Mouse (Mus musculus) intestine, embryonic 14.5 days (tissue): ENCODE measurements at regions not wholly inside any gene's neighbourhood (a gene's known extent, or its start where the extent isn't known, plus 50 kb on each side); places are given as distances from the start of the nearest gene placed in this dataset.

Experiments
- ATAC-seq: fragments of 200-750 bp; cut with Nextera tagmentation; replicated peaks from 2 replicates; pipeline ENCODE4 v1.8.0; 2017; ENCODE audit warnings: low read depth, moderate number of reproducible peaks, moderate TSS enrichment, moderate library complexity; ENCODE audit not compliant: low FRiP score, low TSS enrichment
- DNase-seq: peaks from one replicate; pipeline ENCODE4 v3.0.0-alpha.2; 2018; ENCODE audit warnings: low spot score
- H3K27ac ChIP-seq: fragments of 300-500 bp; sonication (generic); 2 replicates; pipeline ENCODE4 v1.5.1; 2014; ENCODE audit warnings: low read depth, mild to moderate bottlenecking, control low read depth
- H3K27me3 ChIP-seq: fragments of 300-500 bp; sonication (generic); replicated peaks from 2 replicates; pipeline ENCODE4 v1.6.1; 2014; ENCODE audit warnings: low read length, control low read depth; ENCODE audit not compliant: control insufficient read depth, insufficient read depth
- H3K36me3 ChIP-seq: fragments of 300-500 bp; sonication (generic); 2 replicates; pipeline ENCODE4 v1.6.1; 2014; ENCODE audit warnings: low read length, control low read depth; ENCODE audit not compliant: control insufficient read depth, insufficient read depth
- H3K4me1 ChIP-seq: fragments of 300-500 bp; sonication (generic); replicated peaks from 2 replicates; pipeline ENCODE4 v1.6.1; 2014; ENCODE audit warnings: low read length, control low read depth, mixed read lengths; ENCODE audit not compliant: control insufficient read depth, insufficient read depth
- H3K4me2 ChIP-seq: fragments of 300-500 bp; sonication (generic); 2 replicates; pipeline ENCODE4 v1.6.1; 2014; ENCODE audit warnings: low read length
- H3K4me3 ChIP-seq: fragments of 300-500 bp; sonication (generic); 2 replicates; pipeline ENCODE4 v1.5.1; 2014; ENCODE audit warnings: low read depth, low read length, control low read depth, mixed read lengths
- H3K9ac ChIP-seq: fragments of 300-500 bp; sonication (generic); 2 replicates; pipeline ENCODE4 v1.6.1; 2014; ENCODE audit warnings: mild to moderate bottlenecking, low read length
- H3K9me3 ChIP-seq: fragments of 300-500 bp; sonication (generic); 2 replicates; pipeline ENCODE4 v1.6.1; 2016; ENCODE audit warnings: low read length, control low read depth; ENCODE audit not compliant: control insufficient read depth
- WGBS: fragments of 180-500 bp; shearing (Covaris S2); extraction: QIAGEN DNeasy Blood & Tissue Kit; methylation state at CpG from one replicate; pipeline ENCODE4 v1.1.7; 2014; 5-methylcytosine and 5-hydroxymethylcytosine counted together

- Histone ChIP-seq H3K9ac (no peak overlapping the region), H3K4me1 (no peaks in the 10 kb centered on the region), H3K27ac (no peak overlapping the region), H3K4me3 (no peak overlapping the region), H3K36me3 (no peaks in the 10 kb centered on the region), H3K27me3 (no peaks in the 10 kb centered on the region), H3K4me2 (no peak overlapping the region), H3K9me3 (no peaks in the 10 kb centered on the region)
- 72% methylated on average over 3 of the region's 3 CpGs for WGBS
- DNase-seq, result no peak
- ATAC-seq, result no peak
Measured at GRCm38 (mm10) chr4:75827082-75827711, 549.1 kb upstream of the Dmac1 start.

GRCm38 (mm10) chr4:75819193-75819603 lies 541.1 kb upstream of the Dmac1 start:
- H3K4me2 ChIP-seq, result no peak overlapping the region
- no peaks in the 10 kb centered on the region for H3K36me3 ChIP-seq
- WGBS, result 58% methylated on average over 2 of the region's 2 CpGs
- H3K9ac ChIP-seq, result no peak overlapping the region
- H3K4me1 ChIP-seq, result no peaks in the 10 kb centered on the region
- ATAC-seq (peak; percentile 90), DNase-seq (no peak)
- H3K27ac ChIP-seq, result no peak overlapping the region
- H3K9me3 ChIP-seq, result no peaks in the 10 kb centered on the region
- H3K27me3 ChIP-seq, result no peaks in the 10 kb centered on the region
- no peak overlapping the region for H3K4me3 ChIP-seq

GRCm38 (mm10) chr4:75816026-75816425 lies 537.9 kb upstream of the Dmac1 start:
- ATAC-seq, result no peak
- 89% methylated on average over 4 of the region's 4 CpGs for whole genome bisulfite sequencing
- no peak for DNase-seq
- H3K27ac ChIP-seq, result no peak overlapping the region
- H3K4me1 ChIP-seq, result no peaks in the 10 kb centered on the region
- no peaks in the 10 kb centered on the region for H3K9me3 ChIP-seq
- H3K27me3 ChIP-seq, result no peaks in the 10 kb centered on the region
- no peak overlapping the region for H3K4me2 ChIP-seq
- no peak overlapping the region for H3K9ac ChIP-seq
- no peak overlapping the region for H3K4me3 ChIP-seq
- no peaks in the 10 kb centered on the region for H3K36me3 ChIP-seq

- 73% methylated on average over 2 of the region's 2 CpGs for WGBS
Measured at GRCm38 (mm10) chr4:75812266-75812665, 534.2 kb upstream of the Dmac1 start.

GRCm38 (mm10) chr4:75801870-75802269 lies 523.8 kb upstream of the Dmac1 start:
- H3K9me3 ChIP-seq, result no peaks in the 10 kb centered on the region
- no peak overlapping the region for H3K4me3 ChIP-seq
- H3K27ac ChIP-seq, result no peak overlapping the region
- H3K4me1 ChIP-seq, result no peaks in the 10 kb centered on the region
- H3K36me3 ChIP-seq, result no peaks in the 10 kb centered on the region
- ATAC-seq (no peak), DNase-seq (no peak)
- H3K27me3 ChIP-seq, result no peaks in the 10 kb centered on the region
- H3K4me2 ChIP-seq, result no peak overlapping the region
- 79% methylated on average over 4 of the region's 4 CpGs for WGBS
- no peak overlapping the region for H3K9ac ChIP-seq

More at GRCm38 (mm10) chr4:75812266-75812665, 534.2 kb upstream of the Dmac1 start:
- no peaks in the 10 kb centered on the region for H3K27me3 ChIP-seq
- no peak overlapping the region for H3K4me3 ChIP-seq
- no peak overlapping the region for H3K4me2 ChIP-seq
- no peaks in the 10 kb centered on the region for H3K9me3 ChIP-seq
- no peaks in the 10 kb centered on the region for H3K36me3 ChIP-seq
- H3K4me1 ChIP-seq, result no peaks in the 10 kb centered on the region
- no peak overlapping the region for H3K27ac ChIP-seq
- H3K9ac ChIP-seq, result no peak overlapping the region
- DNase-seq (no peak), ATAC-seq (no peak)

- DNase-seq, result no peak
- Histone ChIP-seq H3K27ac (no peak overlapping the region), H3K4me3 (no peak overlapping the region), H3K36me3 (no peaks in the 10 kb centered on the region), H3K4me2 (no peak overlapping the region), H3K4me1 (no peaks in the 10 kb centered on the region), H3K9me3 (no peaks in the 10 kb centered on the region), H3K27me3 (no peaks in the 10 kb centered on the region), H3K9ac (no peak overlapping the region)
- 90% methylated on average over 4 of the region's 4 CpGs for WGBS
- ATAC-seq, result no peak
Measured at GRCm38 (mm10) chr4:75801156-75801555, 523.1 kb upstream of the Dmac1 start.

GRCm38 (mm10) chr4:75791789-75792188 lies 513.7 kb upstream of the Dmac1 start:
- H3K27me3 ChIP-seq, result no peaks in the 10 kb centered on the region
- H3K4me1 ChIP-seq, result no peaks in the 10 kb centered on the region
- H3K36me3 ChIP-seq, result no peaks in the 10 kb centered on the region
- no peak overlapping the region for H3K27ac ChIP-seq
- no peak overlapping the region for H3K9ac ChIP-seq
- H3K4me3 ChIP-seq, result no peak overlapping the region
- H3K9me3 ChIP-seq, result no peaks in the 10 kb centered on the region
- DNase-seq (no peak), ATAC-seq (no peak)
- no peak overlapping the region for H3K4me2 ChIP-seq

- H3K27ac ChIP-seq, result no peak overlapping the region
- WGBS, result 57% methylated on average over 1 of the region's 1 CpGs
- H3K27me3 ChIP-seq, result no peaks in the 10 kb centered on the region
- ATAC-seq (no peak), DNase-seq (no peak)
- no peaks in the 10 kb centered on the region for H3K4me1 ChIP-seq
- no peaks in the 10 kb centered on the region for H3K9me3 ChIP-seq
- no peak overlapping the region for H3K4me2 ChIP-seq
- no peak overlapping the region for H3K9ac ChIP-seq
- H3K36me3 ChIP-seq, result no peaks in the 10 kb centered on the region
- H3K4me3 ChIP-seq, result no peak overlapping the region
Measured at GRCm38 (mm10) chr4:75790920-75791589, 513.0 kb upstream of the Dmac1 start.

- Histone ChIP-seq H3K4me2 (no peak overlapping the region), H3K27ac (no peak overlapping the region), H3K4me1 (no peaks in the 10 kb centered on the region), H3K27me3 (no peaks in the 10 kb centered on the region), H3K36me3 (no peaks in the 10 kb centered on the region), H3K9me3 (no peaks in the 10 kb centered on the region), H3K4me3 (no peak overlapping the region), H3K9ac (no peak overlapping the region)
- DNase-seq, result no peak
- WGBS, result 45% methylated on average over 3 of the region's 3 CpGs
- ATAC-seq, result no peak
Measured at GRCm38 (mm10) chr4:75787405-75787804, 509.3 kb upstream of the Dmac1 start.
